Mouse (Mus musculus) CH12.LX (cell line): Measurements from ENCODE around the gene Nlrc5.

Experiments
- CHD1 ChIP-seq: IDR thresholded peaks from 2 replicates; pipeline ENCODE4 v1.6.1; 2012; ENCODE audit warnings: low read depth, low read length, improper control_type of control experiment, inconsistent platforms
- CTCF ChIP-seq, 2 experiments: IDR thresholded peaks in 1 of 2; conservative IDR thresholded peaks in 1 of 2; 2 replicates each; pipeline ENCODE4 v1.5.1; 2011 to 2012; ENCODE audit warnings: low read depth in 2 of 2, low read length in 2 of 2, improper control_type of control experiment in 1 of 2, inconsistent platforms in 1 of 2, mild to moderate bottlenecking in 1 of 2, moderate library complexity in 1 of 2
- ELF1 ChIP-seq: IDR thresholded peaks from 2 replicates; pipeline ENCODE4 v1.6.1; 2014; ENCODE audit warnings: low read depth, mild to moderate bottlenecking, inconsistent platforms, low read length, improper control_type of control experiment
- EP300 ChIP-seq: IDR thresholded peaks from 2 replicates; pipeline ENCODE4 v1.6.1; 2011; ENCODE audit warnings: low read length, improper control_type of control experiment
- JUN ChIP-seq: IDR thresholded peaks from 2 replicates; pipeline ENCODE4 v1.6.1; 2011; ENCODE audit warnings: low read depth, mild to moderate bottlenecking, low read length, improper control_type of control experiment, moderate library complexity; ENCODE audit not compliant: insufficient read depth
- MXI1 ChIP-seq: IDR thresholded peaks from 2 replicates; pipeline ENCODE4 v1.6.1; 2011; ENCODE audit warnings: mild to moderate bottlenecking, low read depth, low read length, improper control_type of control experiment
- NRF1 ChIP-seq: IDR thresholded peaks from 2 replicates; pipeline ENCODE4 v1.6.1; 2014; ENCODE audit warnings: low read depth, mild to moderate bottlenecking, inconsistent platforms, low read length, improper control_type of control experiment, moderate library complexity
- POLR2A ChIP-seq: IDR thresholded peaks from 2 replicates; pipeline ENCODE4 v1.6.1; 2011; ENCODE audit warnings: low read depth, mild to moderate bottlenecking, improper control_type of control experiment, low read length
- TBP ChIP-seq: conservative IDR thresholded peaks from 2 replicates; pipeline ENCODE4 v1.6.1; 2011; ENCODE audit warnings: low read depth, low read length, improper control_type of control experiment
- ZC3H11A ChIP-seq: IDR thresholded peaks from 2 replicates; pipeline ENCODE4 v1.6.1; 2012; ENCODE audit warnings: low read depth, mild to moderate bottlenecking, inconsistent platforms, low read length, improper control_type of control experiment
- ZNF384 ChIP-seq: IDR thresholded peaks from 2 replicates; pipeline ENCODE4 v1.6.1; 2012; ENCODE audit warnings: low read depth, low read length, improper control_type of control experiment, inconsistent platforms

DNA sequence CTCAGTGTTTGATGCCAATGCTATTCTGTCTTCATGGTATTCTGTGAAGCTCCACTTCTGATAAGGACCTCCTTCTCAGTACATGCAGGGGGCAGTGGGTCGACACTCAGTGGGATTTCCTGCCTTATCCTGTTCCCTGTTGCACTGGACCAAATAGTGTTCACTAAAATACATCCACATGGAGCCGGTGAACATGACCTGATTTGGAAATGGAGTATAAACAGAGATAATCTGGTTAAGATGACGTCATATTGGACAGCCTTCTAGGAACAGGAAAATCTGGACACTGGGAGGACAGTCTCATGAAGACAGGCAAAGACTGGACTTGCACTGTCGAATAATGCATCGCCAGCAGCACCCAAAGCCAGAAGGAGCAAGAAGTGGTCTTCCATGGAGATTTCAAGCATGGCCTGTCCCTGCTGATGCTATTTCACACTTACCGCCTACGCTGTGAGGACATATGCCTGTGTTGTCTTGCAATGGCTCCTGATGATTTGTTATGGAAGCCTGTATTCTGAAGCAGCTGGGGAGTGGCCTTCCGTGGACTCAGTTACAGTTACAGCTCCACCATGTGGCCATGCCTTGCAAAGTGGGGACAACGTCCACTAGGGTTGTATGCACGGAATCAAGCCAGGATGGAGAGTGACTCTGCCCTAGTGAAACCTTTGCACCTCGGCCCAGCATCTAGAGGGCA lies 37.0 kb upstream of the Nlrc5 start:
- TF ChIP-seq POLR2A = no peak
- TF ChIP-seq CHD1 = no peak
- TF ChIP-seq ZC3H11A = peak; percentile 68
- no peak for TF ChIP-seq JUN
- TF ChIP-seq NRF1 = no peak
- TF ChIP-seq CTCF (conservative IDR thresholded peaks at IDR 0.05 in 1 of 2, IDR thresholded peaks at IDR 0.05 in 1 of 2; ENCODE audit: low read depth in 2 of 2, low read length in 2 of 2) = peak; percentile 7 to 90; a peak in 2 of 4 replicates
- no peak for TF ChIP-seq ELF1
- TF ChIP-seq TBP = no peak
- no peak for TF ChIP-seq EP300
- TF ChIP-seq ZNF384 = no peak
- TF ChIP-seq MXI1 = no peak
